ENCODE assay signal across 8 mouse cellular contexts in the genomic region with DNA sequence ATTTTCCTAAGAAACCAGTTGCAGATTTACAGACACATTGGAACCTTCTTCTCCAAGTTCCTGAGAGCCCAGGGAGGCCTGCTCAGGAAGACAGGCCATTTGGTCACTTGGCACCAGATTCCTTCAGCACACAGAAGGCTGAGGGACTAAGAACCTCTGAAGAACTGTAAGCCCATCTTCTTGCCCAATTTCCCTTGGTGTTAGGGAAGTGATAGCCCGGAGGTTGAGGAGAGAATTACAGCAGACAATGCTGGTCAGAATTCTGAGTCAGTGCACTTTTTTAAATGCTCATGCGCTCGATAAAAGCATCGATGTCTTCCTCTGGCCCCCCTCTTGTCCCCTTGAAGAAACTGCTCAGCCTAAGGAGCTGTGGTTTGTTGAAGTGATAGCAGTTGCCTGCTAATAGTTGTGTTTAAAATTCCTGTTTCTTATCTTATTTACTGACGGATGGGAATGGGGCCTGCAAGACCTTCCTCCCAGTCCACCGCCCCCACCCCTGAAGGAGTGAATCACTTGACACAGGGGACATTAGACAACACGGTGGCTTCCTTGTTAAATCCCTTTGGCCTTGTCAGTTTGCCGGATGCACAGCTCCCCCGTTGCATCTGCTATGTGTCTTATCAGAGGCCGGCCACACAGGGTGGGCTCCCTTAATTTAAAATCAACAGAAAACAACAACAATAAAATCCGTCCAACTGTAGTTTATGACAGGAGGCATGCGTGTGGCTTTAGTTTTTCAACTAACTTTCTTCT.
DNase-seq lines count a peak whose midpoint lies in the region; ATAC-seq and TF ChIP-seq lines count a peak whose summit lies in the region.

No protein-coding gene starts in this region.

- peaks cover 41% of the 10 kb centered on the region for H3K4me1 ChIP-seq in lung, embryonic 15.5 days
- H3K4me1 ChIP-seq in lung, adult 2 months (ENCODE audit: control insufficient read depth, insufficient read depth, low read length), result peaks cover 7% of the 10 kb centered on the region
- H3K4me1 ChIP-seq in liver, embryonic 13.5 days (replicated peaks), result peaks cover 46% of the 10 kb centered on the region
- H3K4me1 ChIP-seq in stomach, embryonic 14.5 days (ENCODE audit: control insufficient read depth, insufficient read depth, low read length), result peaks cover 17% of the 10 kb centered on the region

- DNase-seq in adrenal gland, postnatal 10 days, result peak; percentile 6
- DNase-seq in adrenal gland, adult 8-10 months, result no peak
- DNase-seq in lung, adult 2 months, result no peak
- peak; percentile 14 for DNase-seq in liver, embryonic 13.5 days
- DNase-seq in urinary bladder, postnatal 36 days (ENCODE audit: low spot score in 2 of 2), result no peak
- no peak for DNase-seq in thymus, postnatal 4 days

- WGBS in lung, embryonic 15.5 days, result 17% methylated on average over 12 of the region's 12 CpGs
- 50% methylated on average over 12 of the region's 12 CpGs for WGBS in lung, adult 2 months
- WGBS in liver, embryonic 13.5 days (ENCODE audit: insufficient replicate concordance), result 3% methylated on average over 12 of the region's 12 CpGs
- WGBS in stomach, embryonic 14.5 days, result 22% methylated on average over 12 of the region's 12 CpGs

- H3K4me2 ChIP-seq in lung, embryonic 15.5 days, result no peak overlapping the region
- H3K4me2 ChIP-seq in liver, embryonic 13.5 days, result peak overlapping the region; percentile 35
- H3K4me2 ChIP-seq in stomach, embryonic 14.5 days (replicated peaks; ENCODE audit: low read depth, low read length), result no peak overlapping the region

- no peaks in the 10 kb centered on the region for H3K36me3 ChIP-seq in lung, embryonic 15.5 days
- H3K36me3 ChIP-seq in liver, embryonic 13.5 days, result no peaks in the 10 kb centered on the region
- H3K36me3 ChIP-seq in stomach, embryonic 14.5 days (ENCODE audit: control insufficient read depth, insufficient read depth, low read length), result no peaks in the 10 kb centered on the region

- no peaks in the 10 kb centered on the region for H3K9me3 ChIP-seq in lung, embryonic 15.5 days
- H3K9me3 ChIP-seq in liver, embryonic 13.5 days (replicated peaks), result no peaks in the 10 kb centered on the region
- H3K9me3 ChIP-seq in stomach, embryonic 14.5 days (ENCODE audit: control insufficient read depth, low read depth, low read length), result no peaks in the 10 kb centered on the region

- no peak for TF ChIP-seq CTCF in lung, adult 2 months (IDR thresholded peaks at IDR 0.05; ENCODE audit: insufficient read depth, low read length)

- H3K4me3 ChIP-seq in lung, embryonic 15.5 days, result no peak overlapping the region
- H3K4me3 ChIP-seq in lung, adult 2 months (replicated peaks; ENCODE audit: extremely low read depth, low read depth, low read length), result no peak overlapping the region
- no peak overlapping the region for H3K4me3 ChIP-seq in liver, embryonic 13.5 days (replicated peaks)
- no peak overlapping the region for H3K4me3 ChIP-seq in stomach, embryonic 14.5 days (ENCODE audit: low read depth, low read length)

- no peak for TF ChIP-seq POLR2A in lung, adult 2 months (IDR thresholded peaks at IDR 0.05; ENCODE audit: borderline replicate concordance, extremely low read depth, low read depth, low read length)

- H3K9ac ChIP-seq in lung, embryonic 15.5 days, result no peak overlapping the region
- no peak overlapping the region for H3K9ac ChIP-seq in liver, embryonic 13.5 days
- no peak overlapping the region for H3K9ac ChIP-seq in stomach, embryonic 14.5 days (replicated peaks; ENCODE audit: low read depth, low read length)

- peak; percentile 60; the same call in 1 of the 2 replicates for ATAC-seq in lung, embryonic 15.5 days (ENCODE audit: borderline replicate concordance, extremely low read depth, low FRiP score, low TSS enrichment)
- ATAC-seq in liver, embryonic 13.5 days (ENCODE audit: low read depth), result peak; percentile 80
- no peak for ATAC-seq in stomach, embryonic 14.5 days (ENCODE audit: insufficient number of reproducible peaks, insufficient read depth, low FRiP score, low read depth)

- H3K27ac ChIP-seq in lung, embryonic 15.5 days, result peak overlapping the region; percentile 69
- peak overlapping the region; percentile 19; the same call in 1 of the 2 replicates for H3K27ac ChIP-seq in liver, embryonic 13.5 days
- peak overlapping the region; percentile 52; the same call in 1 of the 2 replicates for H3K27ac ChIP-seq in stomach, embryonic 14.5 days (ENCODE audit: low read length)

- H3K27me3 ChIP-seq in lung, embryonic 15.5 days, result no peaks in the 10 kb centered on the region
- no peaks in the 10 kb centered on the region for H3K27me3 ChIP-seq in liver, embryonic 13.5 days
- H3K27me3 ChIP-seq in stomach, embryonic 14.5 days (ENCODE audit: control insufficient read depth, insufficient read depth, low read length), result no peaks in the 10 kb centered on the region

Comparison
In these comparisons a context has a peak if more than half of its experiments do, and no peak if none do; other contexts are left out.
1. DNase-seq: peak in adrenal gland, postnatal 10 days (single experiment) and liver, embryonic 13.5 days (single experiment); none in adrenal gland, adult 8-10 months (single experiment), lung, adult 2 months (single experiment), urinary bladder, postnatal 36 days (0 of 2) and thymus, postnatal 4 days (single experiment).
2. H3K27ac ChIP-seq: peak in every context shown above with its lines; median percentile 69 in lung, embryonic 15.5 days; 52 in stomach, embryonic 14.5 days; 19 in liver, embryonic 13.5 days.